Mouse (Mus musculus) yolk sac, embryonic 10.5 days (tissue): ENCODE measurements around the gene Pard6b.

ENCODE experiments used
- DNase-seq: peaks from one replicate; pipeline ENCODE4 v3.0.0-alpha.2; 2017; ENCODE audit warnings: low spot score

Gene Pard6b

GRCm38 (mm10) chr2:168063712-168064111, 17.1 kb upstream of the Pard6b start:
- DNase-seq = no peak

- DNase-seq = peak; percentile 65
These were observed 15.3 kb upstream of the Pard6b start for GRCm38 (mm10) chr2:168065511-168065910.

GRCm38 (mm10) chr2:168066783-168067182, 14.0 kb upstream of the Pard6b start:
- peak; percentile 49 for DNase-seq

- DNase-seq = no peak
These were observed 10.4 kb upstream of the Pard6b start for GRCm38 (mm10) chr2:168070425-168070824.

GRCm38 (mm10) chr2:168072436-168073131, 8.2 kb upstream of the Pard6b start:
- DNase-seq = peak; percentile 80

GRCm38 (mm10) chr2:168073722-168074121, 7.1 kb upstream of the Pard6b start:
- no peak for DNase-seq

GRCm38 (mm10) chr2:168074457-168074856, 6.3 kb upstream of the Pard6b start:
- no peak for DNase-seq

GRCm38 (mm10) chr2:168076840-168077576, 3.8 kb upstream of the Pard6b start:
- peak; percentile 74 for DNase-seq

GRCm38 (mm10) chr2:168078107-168078830, 2.5 kb upstream of the Pard6b start:
- DNase-seq = peak; percentile 80

GRCm38 (mm10) chr2:168081299-168081932, 612 bp downstream of the Pard6b start:
- DNase-seq = no peak

GRCm38 (mm10) chr2:168081933-168082306, 1.1 kb downstream of the Pard6b start:
- DNase-seq = no peak

GRCm38 (mm10) chr2:168083593-168083992, 2.8 kb downstream of the Pard6b start:
- no peak for DNase-seq

- no peak for DNase-seq
These were observed 3.4 kb downstream of the Pard6b start for GRCm38 (mm10) chr2:168084228-168084627.

- no peak for DNase-seq
These were observed 4.9 kb downstream of the Pard6b start for GRCm38 (mm10) chr2:168085621-168086265.

- DNase-seq = no peak
These were observed 5.5 kb downstream of the Pard6b start for GRCm38 (mm10) chr2:168086318-168086717.

GRCm38 (mm10) chr2:168086839-168087238, 6.0 kb downstream of the Pard6b start:
- no peak for DNase-seq

- DNase-seq = no peak
These were observed 10.8 kb downstream of the Pard6b start for GRCm38 (mm10) chr2:168091560-168091959.

GRCm38 (mm10) chr2:168093077-168093476, 12.3 kb downstream of the Pard6b start:
- no peak for DNase-seq

GRCm38 (mm10) chr2:168095077-168095476, 14.3 kb downstream of the Pard6b start:
- no peak for DNase-seq

GRCm38 (mm10) chr2:168096487-168096886, 15.7 kb downstream of the Pard6b start:
- no peak for DNase-seq

- DNase-seq = no peak
These were observed 17.2 kb downstream of the Pard6b start for GRCm38 (mm10) chr2:168098040-168098439.

GRCm38 (mm10) chr2:168100008-168100407, 19.2 kb downstream of the Pard6b start:
- no peak for DNase-seq
